Mouse (Mus musculus) forelimb bud, embryonic 11.5 days (tissue): ENCODE measurements around the gene Ablim1.

Experiments
- DNase-seq: peaks from one replicate; pipeline ENCODE4 v3.0.0-alpha.2; 2012; ENCODE audit warnings: low read depth, low spot score

Gene Ablim1

DNA sequence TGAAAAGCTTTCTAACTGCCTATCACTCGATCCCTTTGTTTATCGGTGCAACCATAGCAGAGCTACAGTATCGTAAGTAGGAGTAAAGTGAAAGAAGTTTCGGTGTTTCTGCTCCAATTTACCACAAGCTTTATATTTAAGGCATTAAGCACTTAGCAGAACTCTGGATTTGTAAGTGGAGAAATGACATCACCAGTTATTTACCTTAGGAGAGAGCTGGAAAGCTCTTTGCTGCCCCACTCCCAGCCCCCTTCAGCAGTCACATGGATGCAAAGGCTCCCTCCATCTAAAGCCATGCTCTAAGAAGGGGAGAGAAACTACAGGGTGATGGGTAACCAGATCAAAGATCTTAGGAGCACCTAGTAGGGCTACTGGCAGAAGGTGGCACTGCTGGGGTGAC lies 241.3 kb downstream of the Ablim1 start:
- DNase-seq = no peak

DNA sequence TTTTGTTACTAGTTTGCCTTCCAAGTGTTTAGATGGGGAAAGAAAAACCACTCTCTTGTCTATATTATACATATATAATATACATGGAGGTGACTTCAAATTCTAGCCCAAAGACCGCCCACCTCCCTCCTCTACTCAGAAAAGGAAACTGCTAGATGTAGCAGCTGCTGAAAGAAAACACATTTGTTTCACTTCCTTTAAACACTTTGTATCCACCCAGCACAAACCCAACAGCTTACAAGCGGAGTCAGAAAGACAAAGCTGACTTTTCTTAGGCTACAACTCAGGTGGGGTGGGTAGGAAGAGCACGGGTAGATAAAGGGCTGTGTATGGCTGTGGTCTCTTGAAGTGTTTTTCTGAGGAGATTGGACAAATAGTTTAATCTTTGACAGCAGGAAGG lies 242.0 kb downstream of the Ablim1 start:
- no peak for DNase-seq

DNA sequence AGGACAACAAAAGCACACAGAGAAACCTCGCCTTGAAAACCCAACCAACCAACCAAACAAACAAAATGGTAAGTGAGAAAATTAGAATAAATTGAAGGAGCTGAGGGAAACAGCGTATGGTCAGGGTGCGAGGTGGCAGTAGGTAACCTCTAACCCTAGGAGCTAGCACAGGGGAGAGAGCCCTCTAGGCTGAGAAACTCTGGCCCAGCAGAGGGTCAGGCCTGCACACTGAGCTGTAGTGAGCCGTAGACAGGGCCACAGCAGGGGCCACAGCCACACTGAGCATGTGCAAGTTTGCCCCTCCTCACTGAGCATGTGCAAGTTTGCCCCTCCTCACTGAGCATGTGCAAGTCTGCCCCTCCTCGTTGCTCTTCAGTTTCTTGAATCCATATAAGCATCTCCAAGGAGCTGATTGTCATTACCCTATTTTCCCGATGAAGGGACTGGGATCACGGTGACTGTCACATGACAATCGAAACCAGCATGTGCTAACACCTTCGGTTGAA lies 247.6 kb downstream of the Ablim1 start:
- DNase-seq = no peak

DNA sequence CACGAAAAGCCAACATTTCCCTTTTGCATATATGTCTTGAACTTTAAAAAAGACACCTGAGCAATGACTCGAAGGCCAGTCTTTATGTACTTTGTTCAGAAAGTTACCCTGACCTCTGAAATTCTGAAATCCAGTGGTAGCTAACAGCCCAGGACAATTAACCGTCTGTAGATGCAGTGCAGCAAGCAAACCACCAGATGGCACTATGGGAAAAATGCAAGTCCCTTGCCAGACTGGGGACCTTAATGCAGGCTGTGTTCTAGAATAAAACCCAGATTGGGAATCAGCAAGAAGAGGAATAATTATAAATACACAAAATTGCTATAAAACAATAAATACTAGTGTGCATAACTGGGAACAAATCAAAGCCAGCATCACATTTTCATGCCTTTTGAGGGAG lies 248.4 kb downstream of the Ablim1 start:
- peak; percentile 68 for DNase-seq

DNA sequence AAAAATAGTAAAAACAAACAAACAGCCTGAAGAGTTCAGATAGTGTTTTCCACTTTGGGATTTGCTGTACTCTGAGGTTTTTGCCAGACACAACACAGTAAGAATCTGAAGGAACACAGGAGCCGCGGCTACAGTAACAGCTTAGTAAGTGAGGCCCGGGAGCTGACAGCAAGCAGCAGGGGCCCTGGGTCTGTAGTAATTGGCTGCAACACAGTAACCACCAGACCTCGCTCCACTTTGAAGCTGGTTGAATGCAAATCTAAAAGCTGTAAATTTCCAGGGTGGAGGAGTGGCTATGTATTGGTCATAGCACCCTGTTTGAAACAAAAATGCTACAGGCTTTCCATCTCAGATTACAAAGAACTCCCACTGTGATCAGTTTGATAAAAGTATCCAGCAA lies 252.0 kb downstream of the Ablim1 start:
- no peak for DNase-seq

DNA sequence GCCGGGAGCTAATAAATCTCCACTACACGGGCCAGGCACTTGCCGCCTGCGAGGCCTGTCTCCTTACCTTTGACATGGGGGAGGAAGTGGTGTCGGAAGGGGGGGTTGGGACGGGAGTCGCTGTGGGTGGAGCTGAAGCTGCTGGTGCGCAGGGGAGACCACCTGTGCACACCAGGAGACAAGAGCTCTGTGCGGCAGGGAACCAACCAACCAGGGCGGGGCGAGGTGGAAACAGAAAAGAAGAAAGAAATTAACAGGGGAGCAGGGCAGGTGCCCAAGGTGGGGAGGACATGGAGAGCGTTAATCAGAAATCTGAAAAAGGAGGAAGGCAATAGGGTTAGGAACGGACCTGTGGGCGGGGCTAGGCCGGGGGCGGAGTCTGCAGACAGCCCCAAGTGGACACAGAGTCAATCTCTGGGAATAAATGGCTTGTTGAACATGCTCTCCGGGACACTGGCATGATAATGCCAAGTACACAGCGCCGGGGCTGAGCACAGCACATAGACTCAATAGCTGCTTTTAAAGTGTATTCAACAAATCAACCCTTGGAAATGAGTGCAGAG lies 255.6 kb downstream of the Ablim1 start:
- no peak for DNase-seq

DNA sequence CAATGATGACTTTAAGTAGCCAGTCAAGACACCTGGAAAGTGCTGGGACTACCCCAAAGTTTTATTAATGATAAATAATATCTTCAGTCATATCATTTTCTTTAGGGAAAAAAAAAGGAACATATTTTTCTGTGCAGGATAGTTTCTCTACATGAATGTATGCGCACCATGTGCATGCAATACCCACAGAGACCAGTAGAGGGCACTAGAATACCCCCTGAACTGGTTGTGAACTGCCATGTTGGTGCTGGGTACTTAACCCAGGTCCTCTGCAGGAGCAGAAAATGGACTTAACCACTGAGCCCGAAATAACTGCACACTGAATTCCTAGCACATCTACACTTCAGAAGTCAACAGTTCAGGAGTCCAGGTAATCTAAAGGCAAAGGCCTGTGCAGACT lies 257.2 kb downstream of the Ablim1 start:
- no peak for DNase-seq

DNA sequence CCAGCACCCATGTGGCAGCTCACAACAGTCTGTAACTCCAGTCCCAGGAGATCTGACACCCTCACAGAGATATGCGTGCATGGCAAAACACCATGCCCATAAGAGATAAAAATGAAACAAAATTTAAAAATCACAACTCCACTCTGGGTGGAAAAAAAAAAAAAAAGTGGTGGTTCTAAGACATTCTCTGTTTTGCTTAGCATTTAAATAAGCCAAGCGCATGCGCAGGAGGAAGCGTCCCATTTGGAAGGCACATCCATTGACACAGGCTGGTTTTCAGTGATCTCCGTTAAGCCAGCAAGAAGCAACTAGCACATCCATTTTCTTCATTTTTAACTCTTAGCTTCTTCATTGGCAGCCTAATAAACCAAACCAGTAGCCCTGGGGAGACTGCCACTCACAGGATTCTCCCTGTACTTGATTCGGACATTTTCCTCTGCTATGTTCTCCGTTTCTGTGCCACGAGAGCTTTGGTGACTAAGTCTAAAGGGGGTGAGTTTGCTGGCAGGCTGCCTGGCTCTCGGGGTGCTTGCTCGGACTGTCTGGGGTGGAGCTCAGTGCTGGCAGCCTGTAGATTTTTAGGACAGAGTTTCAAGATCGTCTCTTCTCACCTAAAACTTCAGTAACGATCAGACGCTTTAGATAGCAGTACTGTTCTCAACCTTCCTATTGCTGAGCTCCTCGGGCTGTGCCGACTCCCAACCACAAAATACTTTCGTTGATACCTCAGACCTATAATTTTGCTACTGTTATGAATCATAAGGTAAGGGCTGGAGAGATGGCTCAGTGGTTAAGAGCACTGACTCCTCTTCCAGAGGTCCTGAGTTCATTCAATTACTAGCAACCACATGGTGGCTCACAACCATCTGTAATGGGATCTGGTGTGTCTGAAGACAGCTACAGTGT lies 259.3 kb downstream of the Ablim1 start:
- DNase-seq = no peak

DNA sequence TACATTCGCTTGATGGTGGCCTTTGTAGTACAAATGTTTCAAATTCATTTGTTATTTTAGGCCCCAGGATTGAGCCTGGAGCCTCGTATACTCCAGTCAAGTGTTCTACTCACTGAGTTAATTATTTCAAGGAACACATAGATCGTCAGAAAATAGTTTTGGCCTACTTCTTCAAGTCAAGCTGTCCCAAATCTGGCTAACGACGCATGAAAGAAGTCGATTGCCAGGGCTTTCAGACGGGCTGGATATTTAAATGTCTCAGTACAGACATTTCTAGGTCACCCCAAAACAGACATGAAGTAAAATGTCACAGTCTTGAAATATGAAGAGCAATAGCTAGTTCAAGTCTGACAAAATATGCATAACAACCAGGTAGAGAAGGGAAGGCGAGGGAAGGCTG lies 261.8 kb downstream of the Ablim1 start:
- no peak for DNase-seq

DNA sequence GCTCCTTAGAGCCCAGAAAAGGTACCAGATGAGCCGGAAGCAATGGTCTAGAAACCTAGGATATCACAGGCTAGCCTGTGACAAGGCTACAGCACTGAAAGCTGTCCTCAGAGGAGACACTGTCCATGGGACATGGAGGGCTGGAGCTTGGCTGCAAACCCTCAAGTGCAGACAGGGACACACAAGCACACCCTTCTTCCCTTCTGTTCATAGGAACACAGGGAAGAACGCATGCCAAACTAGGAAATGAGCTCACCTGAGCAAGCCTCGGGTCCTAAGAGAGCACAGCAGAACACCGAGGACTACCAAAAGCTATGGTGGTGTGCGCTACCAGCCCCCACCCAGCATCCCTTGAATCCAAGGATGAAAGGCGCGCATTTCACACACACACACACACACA lies 262.7 kb downstream of the Ablim1 start:
- DNase-seq = no peak

DNA sequence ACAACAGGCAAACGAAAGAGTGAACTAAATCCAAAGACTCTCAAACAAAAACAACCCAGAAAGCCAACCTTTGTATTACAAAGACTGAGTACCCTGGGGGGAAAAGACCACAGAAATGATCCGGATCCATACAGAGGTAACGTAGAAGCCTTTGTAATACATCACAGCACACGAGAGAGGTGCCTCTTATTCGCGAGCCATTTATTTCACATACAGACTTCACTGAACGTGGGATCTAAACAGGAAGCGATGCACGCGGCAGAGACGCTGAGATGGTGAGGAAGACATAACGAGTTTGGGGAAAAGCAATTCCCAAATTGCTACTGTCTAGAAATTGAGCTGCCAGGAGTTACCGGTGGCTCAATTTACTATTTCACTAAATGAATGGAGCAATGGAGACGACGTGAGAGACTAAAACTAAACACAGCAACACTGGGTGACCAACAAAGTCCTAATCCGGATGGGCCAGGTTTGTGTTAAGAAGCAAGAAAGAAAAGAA lies 265.1 kb downstream of the Ablim1 start:
- no peak for DNase-seq

DNA sequence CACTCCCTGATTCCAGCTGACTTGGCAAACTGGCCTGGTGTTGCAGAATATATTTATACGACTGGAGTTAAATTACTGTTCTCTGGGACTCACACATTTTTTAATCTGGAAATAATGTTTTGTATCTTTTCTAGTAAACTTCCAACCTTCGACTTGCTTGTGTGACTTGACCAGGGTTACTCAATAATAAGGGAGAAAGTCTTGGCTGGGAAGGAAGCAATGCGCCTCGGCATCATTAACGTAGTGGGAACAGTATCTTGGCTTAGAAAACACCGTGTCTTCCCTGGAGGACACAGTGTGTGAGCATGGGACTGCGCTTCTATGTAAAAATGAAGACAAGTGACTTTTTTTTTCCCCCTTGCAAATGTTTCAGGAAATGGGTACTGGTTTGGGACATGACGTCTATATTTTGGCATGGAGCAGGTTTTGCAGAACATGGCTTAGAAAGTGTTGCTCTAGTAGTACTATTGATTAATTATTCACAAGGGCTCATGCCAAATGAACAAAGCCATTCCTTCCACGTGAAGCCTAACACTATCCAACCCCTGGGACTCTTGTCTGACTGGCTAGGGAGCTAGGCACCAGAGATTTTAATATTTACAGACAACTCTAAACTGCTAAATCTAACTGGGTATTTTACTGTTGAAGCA lies 266.9 kb downstream of the Ablim1 start:
- no peak for DNase-seq

DNA sequence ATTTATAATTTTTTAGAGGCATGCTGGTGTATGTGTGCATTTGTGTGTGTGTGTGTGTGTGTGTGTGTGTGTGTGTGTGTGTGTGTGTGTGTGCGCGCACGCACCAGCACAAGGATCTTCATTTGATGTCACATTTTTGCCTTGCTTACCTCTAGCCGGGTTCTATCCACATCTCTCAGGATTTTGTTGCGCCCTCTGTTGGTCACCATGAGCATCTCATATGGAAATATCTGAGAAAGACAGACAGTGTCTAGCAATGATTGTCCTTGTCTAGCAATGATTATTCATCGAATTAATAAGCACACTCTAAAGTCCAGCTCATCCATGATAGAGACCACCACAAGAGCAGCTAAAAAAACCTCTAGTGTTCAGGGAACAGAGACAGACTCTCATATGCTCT lies 275.5 kb downstream of the Ablim1 start:
- peak; percentile 39 for DNase-seq

DNA sequence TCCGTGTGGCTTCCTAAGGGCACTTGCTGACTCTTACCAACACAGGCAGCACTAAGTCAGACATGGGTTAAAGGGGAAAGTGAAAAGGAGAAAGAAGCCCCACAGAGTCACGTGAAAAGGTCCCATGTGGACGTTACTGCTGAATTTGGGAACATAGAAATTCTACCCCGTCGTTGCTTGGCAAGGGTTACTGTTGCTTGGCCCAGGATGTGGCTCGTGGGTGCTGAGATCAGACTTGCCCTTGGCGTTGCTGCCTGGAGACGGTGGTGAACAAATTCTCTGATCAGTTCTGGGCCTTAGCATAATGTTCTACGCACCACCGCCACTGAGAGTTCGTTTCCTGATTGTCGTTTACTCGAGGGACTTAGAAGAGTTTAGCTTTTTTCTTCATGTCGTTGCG lies 277.9 kb downstream of the Ablim1 start:
- DNase-seq = no peak

DNA sequence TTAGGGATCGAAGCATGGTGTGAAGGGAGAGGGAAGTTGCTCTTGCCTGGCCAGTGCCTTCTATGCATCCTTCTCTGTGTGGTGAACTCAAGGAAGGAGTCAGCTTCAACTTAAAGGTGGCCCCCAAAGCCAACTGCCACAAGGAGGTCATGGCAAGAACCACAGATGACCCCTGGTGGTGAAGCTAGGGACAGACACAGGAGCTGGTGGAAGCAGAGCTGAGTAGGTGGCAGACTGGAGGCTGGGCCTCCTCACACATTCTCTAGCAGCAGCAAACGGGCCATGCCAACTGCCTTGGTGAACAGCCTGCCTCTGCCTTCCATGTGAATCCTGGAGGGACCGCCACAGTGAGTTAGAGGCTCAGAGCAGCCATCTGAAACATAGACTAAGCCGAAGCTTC lies 283.1 kb downstream of the Ablim1 start:
- DNase-seq = peak; percentile 62

DNA sequence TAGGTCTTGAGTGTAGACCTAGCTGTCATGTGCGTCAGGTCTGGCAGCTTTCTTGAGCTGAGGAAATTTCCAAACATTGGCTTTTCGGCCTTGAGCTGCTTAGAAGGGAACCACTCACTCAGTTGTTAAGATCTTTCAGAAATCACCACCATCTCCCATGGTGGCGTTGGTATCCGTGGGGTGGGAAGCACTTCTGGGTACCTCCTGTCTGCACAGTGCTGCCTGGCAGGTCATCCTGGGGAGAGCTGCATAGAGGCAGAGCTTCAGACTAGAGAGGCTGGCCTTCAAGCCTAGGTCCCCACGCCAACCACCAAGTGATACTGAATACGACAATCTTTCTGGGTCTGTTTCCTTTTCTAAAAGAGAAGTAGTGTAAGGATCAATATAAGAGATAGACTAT lies 285.3 kb downstream of the Ablim1 start:
- DNase-seq = no peak

DNA sequence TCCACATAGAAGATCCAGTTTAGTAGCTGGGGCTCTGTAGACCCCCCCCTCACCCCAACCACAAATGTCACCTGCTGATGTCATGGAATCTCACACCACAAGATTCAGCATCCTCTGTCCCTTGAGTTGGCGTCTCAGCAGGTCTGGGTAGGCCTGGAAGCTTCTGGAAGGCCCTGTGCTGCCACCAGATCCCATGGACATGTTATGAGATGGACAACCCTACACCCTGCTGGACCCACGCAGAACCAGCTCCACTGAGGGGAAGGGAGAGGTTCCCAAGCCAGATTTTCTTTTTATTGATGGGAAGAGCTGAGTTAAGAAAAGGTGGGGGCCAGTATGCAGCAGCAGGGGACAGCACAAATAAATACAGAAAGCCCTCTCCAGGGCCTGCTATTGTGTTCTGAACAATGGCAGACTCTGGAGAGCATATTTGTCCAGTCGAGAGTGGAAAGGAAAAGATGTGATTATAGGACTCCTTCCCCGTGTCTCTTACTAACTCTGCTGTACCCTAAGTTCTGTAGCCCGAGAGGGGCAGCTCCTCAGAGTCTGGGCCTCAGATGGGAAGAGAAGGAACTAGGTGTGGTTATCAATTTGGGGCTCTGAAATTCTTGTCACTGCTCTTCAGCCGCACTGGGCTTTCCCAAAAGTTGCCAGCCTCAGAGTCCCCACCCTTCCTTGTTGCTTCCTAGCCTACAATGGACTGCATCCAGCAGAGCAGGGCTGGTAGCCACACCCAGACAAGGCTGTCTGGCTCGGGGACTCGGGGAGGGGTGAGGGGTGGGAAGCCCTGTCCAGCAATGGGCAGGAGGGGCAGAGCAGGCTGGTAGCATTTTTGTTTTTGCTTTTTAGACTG lies 286.2 kb downstream of the Ablim1 start:
- no peak for DNase-seq

DNA sequence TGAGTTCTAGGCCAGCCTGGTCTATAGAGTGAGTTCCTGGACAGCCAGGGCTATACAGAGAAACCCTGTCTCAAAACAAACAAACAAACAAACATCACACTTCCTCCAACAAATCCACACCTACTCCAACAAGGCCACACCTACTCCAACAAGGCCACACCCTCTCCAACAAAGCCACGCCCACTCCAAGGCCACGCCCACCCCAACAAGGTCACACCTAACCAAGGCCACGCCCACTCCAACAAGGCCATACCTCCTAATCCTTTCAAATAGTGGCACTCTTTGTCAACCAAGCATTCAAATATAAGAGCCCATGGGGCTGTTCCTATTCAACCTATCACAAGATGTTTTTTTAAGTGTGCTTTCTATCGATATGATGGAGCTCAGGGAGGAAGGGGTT lies 288.2 kb downstream of the Ablim1 start:
- no peak for DNase-seq

DNA sequence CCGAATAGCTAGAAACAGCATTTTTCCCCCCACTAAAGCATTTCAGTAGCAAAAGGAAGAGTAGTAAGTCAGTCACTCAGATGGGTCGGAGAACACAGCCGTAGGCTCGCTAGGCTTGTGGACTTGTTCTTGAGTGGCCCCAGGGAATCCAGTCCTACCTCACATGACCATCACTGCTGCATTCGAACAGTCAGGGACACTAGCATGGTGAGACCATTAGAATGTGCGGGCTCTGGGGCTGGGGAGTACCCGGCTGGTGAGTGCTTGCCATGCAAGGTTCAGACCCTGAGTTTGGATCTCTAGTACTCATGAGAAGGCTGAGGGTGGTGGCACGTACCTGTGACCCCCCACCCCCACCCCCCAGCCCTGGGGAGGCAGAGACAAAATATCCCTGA lies 296.9 kb downstream of the Ablim1 start:
- no peak for DNase-seq

DNA sequence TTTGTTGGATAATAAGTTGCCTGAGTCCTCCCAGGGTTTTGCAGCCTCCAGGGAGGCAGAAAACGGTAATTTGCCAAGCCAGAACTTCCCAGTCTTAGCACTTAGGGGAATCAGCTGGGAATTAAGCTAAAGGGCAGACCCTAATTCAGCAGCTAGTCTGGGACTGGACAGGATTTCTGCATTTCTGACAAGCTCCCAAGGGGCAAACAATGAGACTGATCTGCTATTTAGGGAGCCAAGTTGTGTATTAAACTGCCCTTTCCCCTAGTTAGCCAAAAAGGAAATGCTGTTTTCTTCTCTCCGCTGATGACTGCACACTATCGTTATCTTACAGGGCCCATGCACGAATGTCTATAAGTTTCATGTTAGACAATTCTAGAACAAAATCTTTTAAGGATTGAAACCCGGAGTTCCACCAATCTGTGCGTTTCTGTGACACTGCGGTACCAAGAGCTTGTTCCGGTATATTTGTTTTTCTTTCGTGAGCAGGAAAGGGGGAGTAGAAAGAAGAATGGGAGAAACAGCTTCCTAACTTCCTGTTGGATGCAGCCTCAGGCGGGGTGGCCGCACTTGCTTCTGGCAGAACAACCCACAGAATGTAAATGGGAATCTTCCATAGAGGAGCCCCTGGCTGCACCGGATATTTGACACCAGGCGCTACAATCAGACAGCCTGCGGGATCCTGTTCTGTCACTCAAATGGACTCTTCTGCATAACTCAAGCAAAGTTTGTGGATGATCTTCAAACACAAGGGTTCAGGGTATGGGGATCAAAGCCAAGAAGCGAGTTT lies 297.5 kb downstream of the Ablim1 start:
- no peak for DNase-seq

DNA sequence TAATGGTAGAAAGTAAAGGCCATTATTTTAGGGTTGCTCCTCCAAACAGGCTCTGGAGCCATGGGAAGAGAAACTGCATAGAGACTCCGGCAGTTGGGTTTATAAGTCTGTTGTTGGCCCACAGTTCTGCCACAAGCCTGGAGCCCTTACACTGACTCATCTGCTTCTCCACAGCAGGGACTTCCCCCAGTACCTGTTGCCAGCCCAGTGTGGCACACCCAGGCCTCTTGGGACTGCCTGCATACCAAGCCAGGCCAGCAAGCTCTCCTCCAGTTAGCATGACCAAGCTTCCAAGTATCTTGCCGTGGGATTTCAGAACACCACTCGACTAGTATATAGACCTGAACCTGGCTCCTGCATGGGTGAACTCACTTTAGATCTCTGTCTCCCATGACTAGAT lies 299.9 kb downstream of the Ablim1 start:
- DNase-seq = no peak
